Mouse (Mus musculus) liver, adult 2 months (tissue): ENCODE data around the gene Endov.

Experiments used
- CTCF ChIP-seq: fragments of 200-500 bp; IDR thresholded peaks from 2 replicates; pipeline ENCODE4 v1.5.1; 2011; ENCODE audit warnings: low read depth, low read length, control low read depth
- POLR2A ChIP-seq: fragments of 200-500 bp; IDR thresholded peaks from 2 replicates; pipeline ENCODE4 v1.6.1; 2011; ENCODE audit warnings: low read length, control low read depth; ENCODE audit not compliant: insufficient read depth; ENCODE audit errors: extremely low read depth

GRCm38 (mm10) chr11:119442199-119442598 lies 48.9 kb upstream of the Endov start:
- TF ChIP-seq CTCF (peak; percentile 41), POLR2A (no peak)
